Mouse (Mus musculus) activated CD4-positive, CD25-positive, alpha-beta regulatory T cell (primary cell): ENCODE results near the gene Tmem45a2. TPM values are rescaled to one million over a fixed set of nuclear protein-coding genes. Genes with fewer than 3 reads are reported as not detected.

Source experiments
- polyA plus RNA-seq, 2 experiments: library from polyadenylated mRNA; unstranded; fragments of 100-300 nt; shearing (Covaris generic); gene quantifications; one replicate each; pipeline ENCODE4 v1.2.1; 2017

The Tmem45a2 gene
- polyA plus RNA-seq = not detected

GRCm38 (mm10) chr16:57071132-57071639, at the start of gene Tmem45a2:
Gene Tmem45a2 (minus strand): TSS chr16:57071372.

Other genes with a start within 250 kb of the Tmem45a2 start
- gene Tmem45a, start 185.2 kb downstream of the Tmem45a2 start, polyA plus RNA-seq = under 1 TPM; 0.36 to 0.44 TPM
- gene Lnp1, start 143.3 kb downstream of the Tmem45a2 start, polyA plus RNA-seq = not detected
- 10 to 100 TPM; 44.2 to 55.9 TPM for gene Tomm70a, start 50.3 kb upstream of the Tmem45a2 start, polyA plus RNA-seq
- 10 to 100 TPM; 31.8 to 44.4 TPM for gene Nit2, start 96.0 kb upstream of the Tmem45a2 start, polyA plus RNA-seq
- 10 to 100 TPM; 20.8 to 28.3 TPM for gene Tbc1d23, start 160.1 kb upstream of the Tmem45a2 start, polyA plus RNA-seq
- under 1 TPM in 1 of 2 experiments, not detected in 1; 0.11 TPM for gene Tmem30c, start 221.5 kb upstream of the Tmem45a2 start, polyA plus RNA-seq